Mouse (Mus musculus) cerebral cortex, adult 2 months (tissue): ENCODE results near the gene Mrpl17.

Experiments used
- WGBS: fragments of 180-500 bp; shearing (Covaris S2); methylation state at CpG from one replicate; pipeline ENCODE4 v1.1.7; 2018; 5-methylcytosine and 5-hydroxymethylcytosine counted together

Gene Mrpl17

DNA sequence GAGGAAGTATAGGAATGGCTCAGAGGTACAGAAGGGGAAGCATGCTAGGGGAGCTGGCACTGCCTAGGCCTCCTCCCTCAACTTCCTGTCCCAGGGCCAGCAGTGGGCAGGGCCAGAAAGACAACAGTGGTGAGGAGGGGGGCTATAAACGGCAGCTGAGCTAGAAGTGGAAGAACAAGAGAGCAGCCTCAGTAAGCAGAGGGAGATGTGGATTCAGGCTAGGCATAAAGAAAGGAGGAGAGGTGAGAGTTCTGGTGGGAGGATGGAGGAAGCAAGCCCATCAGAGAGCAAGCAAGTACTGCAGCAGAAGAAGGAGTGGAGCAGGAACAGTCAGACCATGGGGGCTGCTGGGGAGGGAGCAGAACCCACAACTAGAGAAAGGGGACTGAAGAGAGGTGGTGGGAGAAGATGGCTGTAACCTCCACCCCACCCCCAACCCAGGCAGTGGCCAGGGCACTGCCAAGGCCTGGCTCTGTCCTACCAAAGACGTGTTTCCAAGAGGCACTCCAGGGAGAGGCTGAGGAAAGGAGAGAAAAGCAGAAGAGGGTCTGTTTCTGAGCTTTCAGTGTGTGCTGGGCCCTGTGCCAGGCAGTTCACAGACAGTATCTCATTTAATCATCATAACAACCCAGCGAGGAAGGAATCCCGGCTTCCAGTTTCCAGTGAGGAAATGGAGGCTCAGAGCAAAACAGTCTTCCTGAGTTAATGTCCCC, 32.2 kb downstream of the Mrpl17 start:
- 14% methylated on average over 4 of the region's 4 CpGs for WGBS

DNA sequence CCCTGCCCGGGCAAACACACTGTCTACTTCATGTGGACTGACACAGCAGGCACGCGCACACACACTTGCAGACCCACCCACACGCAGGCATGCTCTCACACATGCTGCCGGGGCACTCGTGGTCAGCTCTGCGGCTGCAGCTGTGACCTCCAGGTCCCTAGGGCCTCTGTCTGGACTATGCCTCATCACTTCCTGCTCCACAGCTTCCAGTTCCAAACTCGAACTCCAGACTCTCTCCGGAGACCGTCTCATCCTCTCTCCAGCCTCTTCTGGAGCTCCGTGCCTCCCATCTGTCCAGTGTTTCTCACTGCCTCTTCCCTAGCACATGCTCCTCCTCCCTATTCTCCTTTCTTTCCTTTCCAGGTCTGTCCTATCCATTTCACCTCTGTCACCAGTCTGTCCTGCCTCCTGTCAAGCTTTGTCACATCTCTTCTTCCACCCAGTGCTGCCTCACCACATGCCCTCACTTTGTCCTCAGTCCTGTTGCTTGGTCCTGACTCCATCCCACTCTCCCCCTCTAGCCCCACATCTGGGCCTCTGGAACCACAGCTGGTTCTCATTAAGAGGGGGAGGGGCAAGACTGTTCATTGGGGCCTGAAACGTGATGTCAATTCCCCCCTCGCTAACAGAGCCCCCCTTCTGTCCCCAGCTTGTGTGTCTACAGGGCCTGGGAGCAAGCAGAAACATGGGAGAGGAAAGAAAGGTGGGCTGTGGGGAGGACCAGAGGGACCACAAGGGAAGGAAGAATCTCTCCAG, 32.9 kb downstream of the Mrpl17 start:
- 52% methylated on average over 13 of the region's 13 CpGs for WGBS

DNA sequence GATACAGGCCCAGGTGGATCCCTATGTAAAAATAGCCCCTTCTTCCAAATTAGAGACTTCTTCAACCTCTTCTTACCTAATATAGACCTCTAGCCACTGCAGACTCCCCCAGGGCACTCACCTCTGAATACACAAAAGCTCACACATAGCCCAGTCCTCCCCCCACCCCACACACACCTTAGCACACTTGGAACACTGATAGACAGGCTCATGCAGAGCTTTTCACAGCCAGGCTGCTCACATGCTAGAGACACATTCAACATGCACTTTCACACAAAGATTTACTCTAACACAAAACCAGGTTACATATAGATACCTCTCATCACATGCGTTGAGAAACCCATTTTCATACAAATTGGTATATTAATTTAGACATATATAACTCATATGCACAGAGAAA, 33.6 kb downstream of the Mrpl17 start:
- WGBS: 80% methylated on average over 1 of the region's 1 CpGs

DNA sequence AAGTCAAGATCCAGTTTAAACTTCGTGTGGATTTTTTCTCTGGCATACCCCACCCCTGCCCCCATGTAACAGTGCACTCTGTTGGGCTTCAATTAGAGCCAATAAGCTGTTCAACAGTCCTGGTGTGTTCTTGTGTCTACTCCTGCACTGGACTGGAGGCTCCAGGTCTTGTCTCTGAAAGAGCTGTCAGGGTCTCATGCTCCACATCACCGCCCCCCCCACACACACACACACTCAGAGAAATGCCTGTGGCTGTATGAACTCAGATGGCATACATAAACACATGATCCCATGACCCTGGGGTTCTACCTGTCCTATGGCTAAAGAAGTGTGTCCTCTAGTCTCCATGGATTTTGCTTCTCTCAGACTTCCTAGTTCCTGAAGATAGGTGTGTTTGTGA, 34.9 kb downstream of the Mrpl17 start:
- WGBS: 85% methylated on average over 2 of the region's 2 CpGs

DNA sequence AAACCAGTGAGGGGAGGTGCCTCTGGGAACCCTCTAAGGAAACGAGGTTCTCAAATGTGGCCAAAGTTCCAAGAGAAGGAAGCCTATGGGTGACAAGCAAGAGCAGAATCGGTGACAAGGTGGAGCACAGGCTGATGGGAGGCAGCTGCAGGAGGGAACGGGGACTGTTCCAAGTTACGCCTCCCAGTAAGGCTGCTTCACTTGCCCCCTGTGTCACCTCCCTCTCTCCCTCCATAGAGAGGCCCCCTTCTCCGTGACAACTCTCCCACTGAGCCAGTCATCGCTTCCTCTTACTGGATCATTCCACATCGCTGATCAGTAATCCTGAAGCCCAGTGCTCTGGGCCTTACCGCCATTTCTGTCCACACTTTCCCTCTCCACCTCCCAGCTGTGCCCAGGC, 36.2 kb downstream of the Mrpl17 start:
- WGBS: 73% methylated on average over 8 of the region's 8 CpGs

DNA sequence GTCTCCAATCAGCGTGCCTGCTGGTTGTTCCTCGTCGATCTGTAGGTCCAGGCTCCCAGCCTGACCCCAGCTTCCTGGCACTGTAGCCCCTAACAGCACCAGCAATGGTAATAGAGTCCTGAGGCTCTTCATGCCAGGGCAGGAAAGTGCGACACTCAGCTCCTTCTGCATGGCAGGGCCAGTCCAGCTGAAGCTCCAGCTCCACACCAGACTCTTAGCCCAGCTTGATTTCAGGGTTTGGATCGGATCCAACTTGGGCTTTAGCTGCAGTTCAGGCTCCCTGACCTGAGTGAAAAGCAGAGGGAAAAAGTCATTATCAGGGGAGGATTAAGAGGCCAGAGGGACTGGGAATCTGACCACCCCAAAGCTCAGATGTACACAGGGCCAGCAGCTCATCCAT, 37.9 kb downstream of the Mrpl17 start:
- WGBS: 83% methylated on average over 5 of the region's 5 CpGs

DNA sequence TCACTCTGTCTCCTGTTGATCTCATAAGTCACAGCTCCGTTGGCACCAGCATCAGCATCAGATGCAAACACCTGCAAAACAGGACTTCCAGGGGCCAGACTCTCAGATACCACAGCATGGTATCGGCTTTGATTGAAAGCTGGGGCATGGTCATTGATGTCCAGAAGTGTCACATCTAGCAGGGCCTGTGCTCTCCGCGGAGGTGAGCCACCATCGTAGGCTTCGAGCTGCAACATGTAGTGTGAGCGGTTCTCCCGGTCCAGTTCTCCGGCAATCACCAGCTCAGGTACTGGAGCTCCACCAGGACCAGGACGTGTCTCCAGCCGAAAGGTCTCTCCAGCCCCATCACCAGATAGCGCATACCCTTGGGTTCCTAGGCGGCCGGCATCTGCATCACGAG, 38.6 kb downstream of the Mrpl17 start:
- 98% methylated on average over 15 of the region's 15 CpGs for WGBS

DNA sequence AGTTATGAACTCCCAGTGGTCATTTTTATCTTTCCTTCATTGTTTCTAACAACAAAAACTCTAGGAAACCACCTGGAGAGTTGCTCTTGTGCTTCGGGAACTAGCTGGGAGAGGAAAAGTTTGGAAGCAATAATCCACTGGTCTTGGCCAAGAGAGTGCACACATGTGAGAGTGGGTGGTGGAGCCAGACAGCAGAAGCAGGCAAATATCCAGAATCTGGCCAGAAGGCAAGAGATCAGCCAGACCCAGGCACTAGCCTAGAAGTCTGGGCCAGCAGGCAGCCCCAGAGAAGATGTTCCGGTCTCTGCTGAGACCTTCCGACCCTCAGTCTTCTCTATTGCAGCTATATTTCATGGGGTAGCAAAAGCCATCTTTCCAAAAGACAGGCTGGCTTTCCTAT, 40.9 kb downstream of the Mrpl17 start:
- 87% methylated on average over 3 of the region's 3 CpGs for WGBS

DNA sequence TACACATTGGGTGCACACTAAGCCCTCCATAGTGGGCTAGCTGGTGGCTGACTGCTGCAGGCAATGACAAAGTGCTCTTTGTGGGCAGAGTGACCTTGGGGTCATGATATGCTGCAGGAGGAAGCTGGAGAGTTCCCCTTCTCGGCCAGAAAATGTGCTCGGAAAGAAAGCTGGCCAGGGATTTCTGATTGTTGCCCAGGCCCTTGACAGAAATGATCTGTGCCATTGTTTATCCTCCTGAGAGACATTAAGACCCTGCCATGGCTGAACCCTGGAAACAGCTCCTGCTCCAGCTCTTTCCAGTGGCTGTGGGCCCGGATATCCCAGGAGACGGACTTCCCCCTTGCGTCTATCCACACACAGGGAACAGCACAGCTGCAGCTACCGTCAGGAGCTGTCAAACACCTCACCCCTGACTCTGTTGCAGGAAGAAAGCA, 43.2 kb downstream of the Mrpl17 start:
- WGBS: 56% methylated on average over 6 of the region's 6 CpGs

DNA sequence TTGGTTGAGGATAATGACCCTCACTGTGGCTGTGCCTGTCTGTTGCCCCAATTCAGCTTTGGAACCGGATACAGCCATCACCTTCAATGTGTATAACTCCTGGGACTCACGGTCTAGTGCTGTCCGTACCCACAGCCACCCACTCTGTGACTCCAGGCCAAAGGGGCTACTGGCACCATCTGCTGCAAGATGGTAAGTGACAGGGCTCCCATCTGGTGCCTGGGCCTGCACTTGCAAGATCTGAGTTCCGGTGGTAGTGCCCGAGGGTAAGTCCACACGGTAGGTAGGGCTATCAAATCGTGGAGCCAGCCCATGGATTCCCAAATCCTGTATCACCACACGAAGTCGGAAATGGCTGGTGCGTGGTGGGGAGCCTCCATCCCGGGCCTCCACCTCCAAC, 46.6 kb downstream of the Mrpl17 start:
- 90% methylated on average over 11 of the region's 11 CpGs for WGBS

DNA sequence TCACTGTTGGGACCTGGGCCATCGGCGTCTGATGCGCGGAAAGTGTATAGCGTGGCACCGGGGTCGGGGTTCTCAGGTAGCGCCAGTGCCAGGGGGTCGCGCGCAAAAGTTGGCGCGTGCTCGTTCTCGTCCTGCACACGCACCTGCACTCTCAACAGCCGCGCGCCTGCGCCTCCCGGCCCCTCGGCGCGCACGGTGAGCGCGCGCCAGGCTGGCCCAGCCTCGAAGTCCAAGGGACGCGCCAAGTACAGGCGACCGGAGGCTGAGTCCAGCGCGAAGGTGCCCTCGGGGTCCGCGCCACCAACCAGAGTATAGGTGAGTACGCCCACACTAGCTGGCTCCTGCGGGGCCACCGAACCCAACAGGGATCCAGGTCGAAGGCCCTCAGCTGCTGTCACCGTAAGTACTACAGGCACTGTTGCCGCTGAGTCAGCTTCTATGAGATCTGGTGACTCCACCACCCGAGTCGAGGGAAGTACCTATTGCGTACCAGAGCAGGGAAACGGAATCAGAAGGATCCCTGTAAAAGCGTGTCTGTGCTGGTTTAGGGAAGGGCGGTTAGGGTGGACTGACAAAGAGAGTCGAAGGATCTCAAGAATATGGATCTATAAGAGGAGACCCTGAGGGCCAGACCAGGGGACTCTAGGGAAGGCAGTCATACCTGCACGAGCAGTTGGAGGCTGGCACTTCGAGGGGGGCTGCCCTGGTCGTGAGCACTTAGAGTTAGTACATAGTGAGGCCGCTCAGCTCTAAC, 48.2 kb downstream of the Mrpl17 start:
- WGBS: 59% methylated on average over 55 of the region's 55 CpGs

DNA sequence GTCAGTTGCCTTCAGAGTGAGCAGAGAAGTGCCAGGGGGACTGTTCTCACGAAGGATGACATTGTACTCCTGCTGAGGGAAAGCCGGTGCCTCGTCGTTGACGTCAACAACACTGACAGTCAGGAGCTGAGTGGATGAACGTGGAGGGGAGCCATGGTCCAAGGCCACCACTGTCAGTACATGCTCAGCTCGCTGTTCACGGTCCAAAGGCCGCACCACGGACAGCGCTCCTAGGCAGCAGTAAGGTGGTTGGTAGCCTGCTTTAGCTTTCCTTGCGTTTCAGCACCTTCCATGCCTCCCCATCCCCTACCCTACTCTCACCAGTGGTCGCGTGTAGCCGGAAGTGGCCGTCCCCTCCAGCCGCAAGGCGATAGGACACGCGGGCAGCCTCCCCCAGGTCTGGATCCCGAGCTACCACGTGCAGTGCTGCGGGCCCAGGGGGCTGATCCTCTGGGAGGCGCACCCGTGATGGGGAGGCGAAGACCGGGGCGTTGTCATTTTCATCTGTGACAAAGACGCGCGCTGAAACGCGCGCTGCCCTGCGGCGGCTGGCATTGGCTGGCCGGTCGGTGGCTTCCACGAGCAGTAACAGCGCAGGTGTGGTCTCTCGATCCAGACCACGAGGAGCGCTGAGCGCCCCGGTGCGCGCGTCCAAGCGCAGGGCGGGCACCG, 49.0 kb downstream of the Mrpl17 start:
- 55% methylated on average over 51 of the region's 51 CpGs for WGBS

DNA sequence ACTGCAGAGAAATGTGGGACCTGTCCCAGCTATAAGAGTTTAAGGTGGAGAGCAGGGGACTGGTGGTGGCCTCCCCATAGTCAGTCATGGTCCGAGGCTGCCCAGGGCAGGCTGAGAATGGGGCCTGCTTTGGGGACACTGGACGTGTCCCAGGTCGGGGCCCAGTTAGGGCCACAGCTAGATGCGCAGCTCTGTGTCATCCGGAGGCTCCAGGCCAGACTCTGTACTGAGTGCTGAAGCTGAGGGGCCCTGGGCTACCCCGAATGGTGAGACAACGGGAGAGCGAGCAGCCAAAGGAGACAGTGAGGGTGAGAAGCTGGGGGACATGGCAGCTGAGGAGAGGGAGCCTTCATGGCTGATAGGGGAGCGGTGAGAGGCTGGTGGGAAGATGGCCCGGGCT, 57.6 kb downstream of the Mrpl17 start:
- 92% methylated on average over 10 of the region's 10 CpGs for WGBS
